ENCODE assay signal across 8 mouse cellular contexts in genomic region chr7:67803015-67803856, GRCm38 (mm10). TPM values are rescaled to one million over a fixed set of nuclear protein-coding genes. Genes with fewer than 3 reads are reported as not detected.
DNase-seq lines count a peak whose midpoint lies in the region; ATAC-seq lines count a peak whose summit lies in the region.

No protein-coding gene starts in this region.

- peak overlapping the region; percentile 59 for H3K4me2 ChIP-seq in hindbrain, embryonic 11.5 days (replicated peaks; ENCODE audit: low read depth, low read length)
- peak overlapping the region; percentile 75 for H3K4me2 ChIP-seq in lung, embryonic 16.5 days (ENCODE audit: low read depth, low read length)

- no peaks in the 10 kb centered on the region for H3K9me3 ChIP-seq in hindbrain, embryonic 11.5 days (ENCODE audit: control insufficient read depth, low read length)
- H3K9me3 ChIP-seq in lung, embryonic 16.5 days (ENCODE audit: control insufficient read depth, low read length), result no peaks in the 10 kb centered on the region

- H3K27ac ChIP-seq in hindbrain, embryonic 11.5 days (ENCODE audit: low read depth, low read length), result no peak overlapping the region
- no peak overlapping the region for H3K27ac ChIP-seq in lung, embryonic 16.5 days (ENCODE audit: low read length)

- H3K9ac ChIP-seq in hindbrain, embryonic 11.5 days (ENCODE audit: low read depth, low read length), result no peak overlapping the region
- peak overlapping the region; percentile 64 for H3K9ac ChIP-seq in lung, embryonic 16.5 days (ENCODE audit: low read length)

- peak; percentile 27 for DNase-seq in NIH3T3 (ENCODE audit: low read depth)
- peak; percentile 75 for DNase-seq in cerebellum, adult 9-11 months
- DNase-seq in frontal cortex, postnatal 10 days (ENCODE audit: low spot score in 2 of 2), result peak; percentile 61 to 77
- DNase-seq in hindbrain, embryonic 11.5 days (ENCODE audit: low spot score), result peak; percentile 92
- DNase-seq in layer of hippocampus, adult 9-11 months, result peak; percentile 53
- peak; percentile 94 for DNase-seq in ovary, postnatal 10 days (ENCODE audit: low spot score)
- peak; percentile 68 to 83 for DNase-seq in thymus, postnatal 10 days (ENCODE audit: low spot score in 2 of 2)

- H3K27me3 ChIP-seq in hindbrain, embryonic 11.5 days (ENCODE audit: control insufficient read depth, insufficient read depth, low read length), result no peaks in the 10 kb centered on the region
- H3K27me3 ChIP-seq in lung, embryonic 16.5 days (ENCODE audit: control insufficient read depth, insufficient read depth, low read depth, low read length), result no peaks in the 10 kb centered on the region

- 14% methylated on average over 28 of the region's 28 CpGs for WGBS in hindbrain, embryonic 11.5 days
- WGBS in lung, embryonic 16.5 days, result 13% methylated on average over 28 of the region's 28 CpGs

- peak overlapping the region; percentile 29 for H3K4me3 ChIP-seq in hindbrain, embryonic 11.5 days (ENCODE audit: low read depth, low read length)
- peak overlapping the region; percentile 45 for H3K4me3 ChIP-seq in lung, embryonic 16.5 days (ENCODE audit: low read length)

- no peaks in the 10 kb centered on the region for H3K36me3 ChIP-seq in hindbrain, embryonic 11.5 days (ENCODE audit: control insufficient read depth, insufficient read depth, low read length)
- H3K36me3 ChIP-seq in lung, embryonic 16.5 days (ENCODE audit: control insufficient read depth, insufficient read depth, low read length), result no peaks in the 10 kb centered on the region

- H3K4me1 ChIP-seq in hindbrain, embryonic 11.5 days (replicated peaks; ENCODE audit: control insufficient read depth, insufficient read depth, low read length), result no peaks in the 10 kb centered on the region
- H3K4me1 ChIP-seq in lung, embryonic 16.5 days (replicated peaks; ENCODE audit: control insufficient read depth, insufficient read depth, low read length), result peaks cover 7% of the 10 kb centered on the region; the same call in 1 of the 2 replicates

- peak; percentile 74; the same call in 1 of the 2 replicates for ATAC-seq in hindbrain, embryonic 11.5 days (ENCODE audit: low FRiP score)
- peak; percentile 85 for ATAC-seq in lung, embryonic 16.5 days (ENCODE audit: low read depth)

RNA-seq across cellular contexts. Expression of gene Synm, which starts 43.7 kb away (rescaled TPM):
- 2.3 and 2.4 TPM in 2 replicates for polyA plus RNA-seq in hindbrain, embryonic 11.5 days (2014; fragmentation: Nextera tagmentation; extraction: Ambion mirVana)
- polyA plus RNA-seq in lung, embryonic 16.5 days (2015; fragmentation: Nextera tagmentation; extraction: Ambion mirVana), result 12.9 and 13.8 TPM in 2 replicates

Comparison
In these comparisons a context has a peak if more than half of its experiments do, and no peak if none do; other contexts are left out.
1. DNase-seq: peak in every context shown above with its lines; median percentile 94 in ovary, postnatal 10 days; 92 in hindbrain, embryonic 11.5 days; 76 in thymus, postnatal 10 days; 75 in cerebellum, adult 9-11 months; 69 in frontal cortex, postnatal 10 days; 53 in layer of hippocampus, adult 9-11 months; 27 in NIH3T3.